Mouse (Mus musculus): Measurements from ENCODE around the gene Olfr963.
"Not testable (repeated sequence)": the region's sequence is repeated elsewhere in the genome, so short reads cannot be mapped to it uniquely, and the experiment has no call there.

Olfr963 gene

DNA sequence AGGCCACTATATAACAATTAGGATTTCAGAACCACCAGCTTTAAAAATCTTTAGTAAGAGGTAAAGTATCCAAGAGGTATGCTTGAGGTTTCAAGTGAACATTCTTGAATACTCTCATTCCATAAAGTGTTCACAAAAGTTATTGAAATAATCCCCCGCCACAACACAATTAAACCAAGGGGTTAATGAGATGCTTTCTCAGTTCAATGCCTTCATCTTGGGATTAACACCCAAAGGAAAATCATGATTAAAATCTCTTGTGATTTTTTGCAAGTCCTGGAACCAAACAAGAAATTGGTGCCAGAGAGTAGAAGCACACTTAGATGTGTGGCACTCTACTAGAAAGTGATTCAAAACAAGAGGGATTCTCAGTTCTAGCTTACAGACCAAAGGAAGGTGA, at the start of gene Olfr963:
Gene Olfr963, plus strand, starts transcription at position 301 of the 400 bp plus-strand sequence.
- CTCF ChIA-PET, result no interaction called here

DNA sequence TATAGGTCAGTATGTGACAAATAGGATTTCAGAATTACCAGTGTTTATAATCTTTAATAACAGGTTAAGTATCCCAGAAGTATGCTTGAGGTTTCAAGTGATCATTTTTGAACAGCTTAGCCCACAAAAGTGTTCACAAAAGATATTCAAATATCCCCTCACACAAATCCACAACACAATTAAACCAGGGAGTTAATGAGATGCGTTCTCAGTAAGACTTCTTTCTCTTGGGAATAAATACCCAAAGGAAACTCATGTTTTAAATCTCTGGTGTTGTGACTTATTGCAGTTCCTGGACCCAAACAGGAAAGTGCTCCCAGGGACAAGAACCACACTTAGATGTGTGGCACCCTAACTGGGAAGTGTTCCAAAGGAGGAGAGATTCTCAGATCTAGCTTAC, 45.9 kb upstream of the Olfr963 start, which contains the start of gene Olfr960:
Gene Olfr960, plus strand, starts transcription at position 301 of the 400 bp plus-strand sequence.
- CTCF ChIA-PET, result no interaction called here

DNA sequence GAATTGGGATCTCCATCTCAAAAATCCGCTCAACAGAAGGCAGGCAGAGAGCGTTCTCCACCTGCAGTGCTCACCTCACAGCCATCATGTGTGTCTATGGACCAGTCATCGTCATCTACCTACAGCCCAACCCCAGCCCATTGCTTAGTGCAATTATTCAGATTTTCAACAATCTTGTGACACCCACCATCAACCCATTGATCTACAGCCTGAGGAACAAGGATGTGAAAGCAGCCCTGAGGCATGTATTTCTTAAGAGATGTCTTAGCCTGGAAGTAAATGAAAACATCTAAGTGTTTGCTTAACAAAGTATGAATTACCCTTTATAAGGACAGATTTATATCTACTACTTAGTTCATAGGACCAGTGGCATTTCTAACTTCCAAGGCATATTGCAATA, 43.2 kb upstream of the Olfr963 start:
- CTCF ChIA-PET, result no interaction called here

DNA sequence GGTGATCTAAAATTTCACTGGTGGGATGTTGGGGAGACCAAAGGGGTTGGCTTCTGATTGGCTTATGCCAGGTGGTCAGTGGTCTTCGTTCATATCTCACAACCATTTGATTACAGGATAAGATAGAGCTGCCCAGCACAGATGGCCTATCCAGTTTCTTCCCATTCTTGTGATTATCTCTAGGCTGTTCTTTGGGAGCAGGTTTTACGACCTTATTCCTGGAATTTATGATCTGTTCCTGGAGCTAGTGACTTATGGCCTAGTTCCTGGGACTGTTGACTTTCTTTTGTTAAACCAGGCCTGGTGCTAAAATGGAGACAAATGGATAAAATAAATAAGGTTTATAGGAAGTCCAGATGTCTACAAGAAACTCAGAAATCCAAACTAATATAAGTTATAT, 42.3 kb upstream of the Olfr963 start:
- CTCF ChIA-PET, result no interaction called here

DNA sequence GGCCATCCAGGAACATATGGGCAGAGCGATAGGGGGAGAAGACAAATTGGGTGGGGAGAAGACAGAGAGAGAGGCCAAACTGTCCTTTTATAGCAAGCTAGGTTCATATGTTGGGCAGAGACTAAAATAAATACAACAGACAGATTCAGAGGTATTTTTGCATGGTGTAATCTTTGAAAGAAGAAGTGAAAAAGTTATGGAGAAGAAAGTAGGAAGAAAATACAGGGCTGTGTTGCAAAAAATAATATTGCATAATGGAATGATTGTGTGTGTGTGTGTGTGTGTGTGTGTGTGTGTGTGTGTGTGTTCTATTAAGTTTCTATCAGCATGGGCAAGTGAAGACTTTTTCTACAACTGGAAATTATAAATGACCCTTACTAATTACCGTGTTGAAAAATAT, 37.9 kb upstream of the Olfr963 start:
- CTCF ChIA-PET, result no interaction called here

DNA sequence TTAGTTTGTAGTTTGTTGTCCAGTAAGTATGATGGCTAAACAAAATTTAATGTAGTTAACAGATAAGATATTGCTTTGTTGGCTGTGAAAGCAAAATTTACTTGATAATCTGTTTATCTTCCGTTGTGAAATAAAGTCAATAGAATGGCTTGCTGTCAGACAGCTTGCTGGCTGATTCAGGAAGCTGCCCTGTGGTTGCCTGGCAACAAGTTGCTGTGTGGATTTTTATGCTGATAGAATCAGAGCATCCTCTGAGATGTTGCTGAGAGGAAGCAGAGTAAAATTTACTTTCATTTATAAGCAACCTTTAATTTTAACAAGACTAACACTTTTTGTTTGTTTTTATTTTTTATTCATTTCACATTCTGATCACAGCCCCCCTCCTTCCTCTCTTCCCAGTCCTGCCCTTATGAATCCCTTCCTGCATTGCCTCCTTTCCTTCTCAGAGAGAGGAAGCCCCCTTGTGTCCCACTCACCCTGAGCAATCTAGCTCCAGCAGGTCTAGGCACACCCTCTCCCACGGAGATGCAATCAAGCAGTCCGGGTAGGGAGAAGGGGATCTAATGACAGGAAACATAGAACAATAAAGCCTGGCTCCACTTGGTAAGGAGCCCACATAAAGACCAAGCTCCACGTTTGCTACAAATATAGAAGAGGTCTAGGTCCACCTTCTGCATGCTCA, 33.0 kb upstream of the Olfr963 start:
- CTCF ChIA-PET, result no interaction called here

DNA sequence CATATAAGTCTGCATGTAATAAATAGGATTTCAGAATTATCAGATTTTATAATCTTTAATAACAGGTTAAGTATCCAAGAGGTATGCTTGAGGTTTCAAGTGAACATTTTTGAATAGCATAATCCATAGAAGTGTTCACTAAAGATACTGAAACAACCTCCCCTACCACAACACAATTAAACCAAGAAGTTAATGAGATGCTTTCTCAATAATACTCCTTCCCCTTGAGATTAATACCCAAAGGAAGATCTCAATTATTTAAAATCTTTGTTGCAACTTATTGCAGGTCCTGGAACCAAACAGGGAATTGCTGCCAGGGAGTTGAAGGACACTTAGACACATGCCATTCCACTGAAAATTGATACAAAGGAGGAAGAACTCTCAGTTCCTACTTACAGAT, 22.2 kb upstream of the Olfr963 start, which contains the start of gene Olfr961:
Gene Olfr961, plus strand, starts transcription at position 301 of the 400 bp plus-strand sequence.
- CTCF ChIA-PET, result no interaction called here

DNA sequence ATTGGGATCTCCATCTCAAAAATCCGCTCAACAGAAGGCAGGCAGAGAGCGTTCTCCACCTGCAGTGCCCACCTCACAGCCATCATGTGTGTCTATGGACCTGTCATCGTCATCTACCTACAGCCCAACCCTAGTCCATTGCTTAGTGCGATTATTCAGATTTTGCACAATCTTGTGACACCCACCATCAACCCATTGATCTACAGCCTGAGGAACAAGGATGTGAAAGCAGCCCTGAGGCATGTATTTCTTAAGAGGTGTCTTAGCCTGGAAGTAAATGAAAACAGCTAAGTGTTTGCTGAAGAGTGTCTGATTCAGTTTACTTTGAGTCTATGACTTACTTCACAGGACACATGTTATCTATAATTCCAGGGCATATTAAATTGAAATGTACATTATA, 19.6 kb upstream of the Olfr963 start:
- CTCF ChIA-PET, result no interaction called here

DNA sequence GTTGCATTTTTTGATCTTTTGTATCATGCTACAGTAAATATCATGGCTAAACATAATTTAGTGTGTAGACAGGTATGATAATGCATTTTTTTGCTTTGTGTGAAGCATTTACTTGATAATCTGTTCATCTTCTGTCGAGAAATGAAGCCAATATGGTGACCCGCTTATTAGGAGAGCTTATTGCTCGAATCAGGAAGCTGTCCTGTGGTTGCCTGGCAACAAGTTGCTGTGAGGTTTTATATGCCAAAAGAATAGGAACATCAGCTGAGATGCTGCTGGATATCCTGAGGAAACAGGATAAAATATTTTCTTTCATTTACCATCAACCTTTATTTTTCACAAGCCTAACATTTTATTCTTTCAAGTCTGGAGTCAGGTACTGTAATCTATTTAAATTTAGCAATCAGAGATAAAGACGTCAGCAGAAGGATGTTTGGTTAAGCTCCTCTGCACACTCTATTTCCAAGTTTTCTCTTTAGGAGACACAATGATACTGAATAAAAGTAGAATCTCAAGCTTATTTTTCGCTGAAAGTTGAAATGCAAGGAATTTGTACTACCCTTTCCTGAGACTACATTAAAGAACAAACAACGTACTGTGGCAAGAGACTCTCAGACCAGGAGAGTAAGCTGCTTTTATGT, 12.1 kb upstream of the Olfr963 start:
- CTCF ChIA-PET, result no interaction called here

DNA sequence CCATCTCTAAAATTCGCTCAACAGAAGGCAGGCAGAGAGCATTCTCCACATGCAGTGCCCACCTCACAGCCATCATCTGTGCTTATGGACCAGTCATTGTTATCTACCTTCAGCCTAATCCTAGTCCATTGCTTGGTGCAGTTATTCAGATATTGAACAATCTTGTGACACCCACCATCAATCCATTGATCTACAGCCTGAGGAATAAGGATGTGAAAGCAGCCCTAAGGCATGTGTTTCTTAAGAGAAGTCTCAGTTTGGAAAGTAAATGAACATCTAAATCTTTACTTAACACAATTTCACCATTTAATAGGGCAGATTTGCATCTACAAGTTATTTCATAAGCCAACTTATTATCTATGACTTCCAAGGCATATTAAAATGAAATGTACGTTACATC, 2.7 kb downstream of the Olfr963 start:
- CTCF ChIA-PET, result no interaction called here

DNA sequence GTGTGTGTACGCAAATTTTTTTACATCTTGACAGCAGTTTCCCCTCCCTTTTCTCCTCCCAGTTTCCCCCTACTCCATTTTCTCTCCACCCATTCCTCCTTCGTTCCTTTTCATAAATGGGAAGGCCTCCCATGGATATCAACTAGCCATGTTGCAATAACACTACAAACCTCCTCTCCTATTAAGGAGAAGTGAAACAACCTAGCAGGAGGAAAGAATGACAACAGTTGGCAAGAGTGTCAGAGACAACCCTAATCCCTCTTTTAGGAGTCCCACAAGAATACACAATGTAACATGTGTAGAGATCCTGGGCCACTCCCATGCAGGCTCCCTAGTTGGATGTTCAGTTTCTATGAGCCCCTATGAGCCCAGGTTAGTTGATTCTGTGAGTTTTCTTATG, 7.8 kb downstream of the Olfr963 start:
- CTCF ChIA-PET, result no interaction called here

DNA sequence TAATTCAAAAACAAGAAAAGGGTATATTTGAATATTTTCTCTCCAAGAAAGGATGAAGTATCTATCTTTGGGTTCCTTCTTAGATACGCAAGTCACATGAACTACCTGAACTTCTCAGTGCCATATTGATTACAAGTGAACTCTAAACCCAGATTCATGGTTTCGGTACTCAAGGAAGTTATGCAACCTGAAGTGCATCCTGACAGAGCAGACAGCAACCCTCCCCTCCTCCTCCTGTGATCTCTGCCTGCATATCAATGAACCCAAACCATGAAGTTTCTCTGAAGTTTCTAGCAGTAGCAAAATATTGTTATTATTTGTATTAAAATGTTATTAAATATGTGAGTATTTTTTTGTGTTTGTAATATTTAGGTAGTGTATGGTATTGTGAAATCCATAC, 11.6 kb downstream of the Olfr963 start:
- CTCF ChIA-PET, result no interaction called here

DNA sequence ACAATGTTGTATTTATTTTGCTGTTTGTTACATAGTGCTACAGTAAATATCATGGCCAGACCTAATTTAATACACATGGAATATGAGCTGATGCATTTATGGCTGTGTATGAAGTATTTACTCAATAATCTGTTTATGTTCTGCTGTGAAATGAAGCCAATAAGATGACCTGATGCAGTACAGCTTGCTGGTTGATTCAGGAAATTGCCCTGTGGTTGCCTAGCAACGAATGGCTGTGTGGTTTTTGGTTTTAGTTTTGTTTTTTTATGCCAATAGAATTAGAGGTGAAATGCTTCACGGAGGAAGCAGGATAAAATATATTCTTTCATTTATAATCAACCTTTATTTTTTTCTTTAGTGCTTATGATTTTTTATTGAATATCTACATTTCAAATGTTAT, 12.3 kb downstream of the Olfr963 start:
- CTCF ChIA-PET, result no interaction called here

DNA sequence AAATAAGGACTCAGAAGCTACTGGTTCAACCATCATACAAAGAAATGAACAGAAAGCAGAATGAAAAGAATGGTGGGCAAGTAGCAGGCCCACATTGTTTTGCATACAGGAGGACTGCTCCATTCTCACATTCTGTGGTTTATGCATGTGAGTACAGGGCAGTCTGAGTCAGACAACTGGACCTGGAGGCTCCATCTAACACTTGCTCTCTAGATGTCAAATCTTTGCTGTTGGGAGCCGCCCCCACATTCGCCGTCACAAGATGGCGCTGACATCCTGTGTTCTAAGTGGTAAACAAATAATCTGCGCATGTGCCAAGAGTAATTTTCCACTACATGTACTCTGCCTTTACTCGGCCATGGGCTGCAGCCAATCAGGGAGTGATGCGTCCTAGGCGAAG, 34.1 kb downstream of the Olfr963 start:
- CTCF ChIA-PET, result not testable (repeated sequence)

DNA sequence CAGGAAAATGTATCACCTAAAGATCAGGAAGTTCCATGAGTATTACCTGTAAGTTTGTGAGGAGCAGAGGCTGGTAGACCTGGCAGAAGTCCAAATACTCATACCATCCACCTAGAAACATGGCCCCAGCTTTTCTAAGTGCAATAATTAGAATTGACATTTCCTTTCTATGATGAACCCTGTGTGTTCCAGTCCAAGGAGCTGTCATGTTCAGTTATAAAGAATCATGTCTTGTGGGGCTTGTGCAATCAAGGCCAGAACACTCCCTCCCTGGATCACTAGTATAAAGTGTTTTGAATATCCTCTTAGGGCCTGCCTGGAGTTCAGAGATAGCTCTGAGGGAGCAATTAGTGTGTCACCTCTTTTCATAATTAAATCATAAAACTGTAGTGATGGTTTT, 40.0 kb downstream of the Olfr963 start, which contains the start of gene Olfr149:
Gene Olfr149, minus strand, starts transcription at position 101 of the 400 bp plus-strand sequence.
- CTCF ChIA-PET, result no interaction called here

DNA sequence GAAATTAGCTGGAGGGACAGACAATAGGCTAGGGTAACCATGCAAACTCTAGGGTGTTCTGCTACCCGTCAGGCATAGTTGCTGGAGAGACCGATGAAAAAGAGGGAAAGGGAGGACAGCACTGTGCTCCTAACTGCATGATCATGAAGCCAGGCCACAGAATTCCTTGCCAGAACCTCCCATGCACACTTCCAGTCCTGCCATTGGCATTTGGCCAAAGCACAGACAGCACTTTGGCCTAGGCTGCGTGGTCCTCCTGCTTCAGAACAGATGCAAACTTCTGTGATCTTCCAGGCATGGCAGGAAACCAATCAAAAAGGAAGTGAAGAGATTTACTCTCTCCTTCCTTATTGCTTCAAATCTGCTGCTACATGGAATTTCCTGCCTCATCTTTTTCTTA, 42.0 kb downstream of the Olfr963 start:
- CTCF ChIA-PET, result no interaction called here

DNA sequence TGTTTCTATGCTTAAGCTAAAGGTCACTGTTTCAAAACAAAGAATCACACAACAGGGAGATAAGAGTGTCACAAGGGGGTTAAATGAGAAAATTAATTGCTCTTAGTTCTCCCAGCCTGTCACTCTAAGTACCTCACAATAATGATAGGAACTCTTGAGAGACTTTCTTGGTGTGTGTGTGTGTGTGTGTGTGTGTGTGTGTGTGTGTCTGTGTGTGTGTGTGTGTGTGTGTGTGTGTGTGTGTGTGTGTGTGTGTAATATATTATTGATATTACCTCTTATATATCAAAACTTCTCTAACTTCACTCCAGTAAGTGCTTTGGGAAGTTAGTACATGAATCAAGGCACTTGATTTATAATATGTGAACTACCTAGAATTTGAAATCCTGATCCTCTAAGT, 44.0 kb downstream of the Olfr963 start, which contains the start of gene Olfr965:
Gene Olfr965, plus strand, starts transcription at position 301 of the 400 bp plus-strand sequence.
- CTCF ChIA-PET, result no interaction called here
